In genomic region chr1:38307821-38308704, GRCm38 (mm10) we compare ENCODE assay signal across 8 mouse cellular contexts.
DNase-seq lines count a peak whose midpoint lies in the region; ATAC-seq lines count a peak whose summit lies in the region.

No protein-coding gene starts in this region.

- peak; percentile 28 to 55 for DNase-seq in left cerebral cortex, postnatal 14 days (ENCODE audit: low spot score in 2 of 2)
- no peak for DNase-seq in left cerebral cortex, adult 8-10 months (ENCODE audit: low spot score in 2 of 2)
- peak; percentile 46 to 71 for DNase-seq in adrenal gland, postnatal 36 days
- DNase-seq in frontal cortex, postnatal 36 days (ENCODE audit: low spot score in 2 of 2): peak; percentile 15 to 41
- DNase-seq in heart, postnatal 36 days: peak; percentile 65 to 73
- peak; percentile 37 to 41 for DNase-seq in lung, adult 18-20 months
- no peak for DNase-seq in embryo, embryonic 9.5 days (ENCODE audit: extremely low spot score)

- peak overlapping the region; percentile 7; the same call in 1 of the 2 replicates for H3K27ac ChIP-seq in stomach, embryonic 16.5 days (ENCODE audit: low read length)

- no peak overlapping the region for H3K4me3 ChIP-seq in stomach, embryonic 16.5 days (replicated peaks; ENCODE audit: low read length)

- peak; percentile 74; the same call in 1 of the 2 replicates for ATAC-seq in stomach, embryonic 16.5 days (ENCODE audit: insufficient read depth, low FRiP score)

- H3K9me3 ChIP-seq in stomach, embryonic 16.5 days (replicated peaks; ENCODE audit: control insufficient read depth, low read length): no peaks in the 10 kb centered on the region

- H3K27me3 ChIP-seq in stomach, embryonic 16.5 days (ENCODE audit: control insufficient read depth, insufficient read depth, low read length): no peaks in the 10 kb centered on the region

- H3K4me1 ChIP-seq in stomach, embryonic 16.5 days (ENCODE audit: control insufficient read depth, insufficient read depth, low read length): 0 out of 2 replicates have a peak, but pooled peaks cover 3% of the 10 kb centered on the region

- 65% methylated on average over 7 of the region's 7 CpGs for WGBS in stomach, embryonic 16.5 days

- no peaks in the 10 kb centered on the region for H3K36me3 ChIP-seq in stomach, embryonic 16.5 days (ENCODE audit: control insufficient read depth, insufficient read depth, low read length)

- H3K4me2 ChIP-seq in stomach, embryonic 16.5 days (ENCODE audit: low read depth, low read length): no peak overlapping the region

- H3K9ac ChIP-seq in stomach, embryonic 16.5 days (ENCODE audit: low read length): no peak overlapping the region

- intact Hi-C loops in left cerebral cortex, postnatal 14 days (cut with DNase I): no loop called here
- intact Hi-C loops in heart, postnatal 36 days (cut with DNase I): loop anchor here (5.0 kb wide), 2 partner anchors 66 to 121 kb away; no protein-coding TSS in a partner anchor

Comparison
In these comparisons a context has a peak if more than half of its experiments do, and no peak if none do; other contexts are left out.
1. DNase-seq: peak in left cerebral cortex, postnatal 14 days (2 of 2), adrenal gland, postnatal 36 days (2 of 2), frontal cortex, postnatal 36 days (2 of 2), heart, postnatal 36 days (2 of 2) and lung, adult 18-20 months (2 of 2); none in left cerebral cortex, adult 8-10 months (0 of 2) and embryo, embryonic 9.5 days (single experiment).